Mouse (Mus musculus): ENCODE measurements around the gene Ripk1.
"Not testable (repeated sequence)": the region's sequence is repeated elsewhere in the genome, so short reads cannot be mapped to it uniquely, and the experiment has no call there.

GRCm38 (mm10) chr13:34074441-34074840 is 72.3 kb downstream of the Ripk1 start:
- TF ChIP-seq USF2 (IDR thresholded peaks at IDR 0.05; ENCODE audit: borderline replicate concordance in 1 of 2, insufficient read depth in 1 of 2, low read depth in 1 of 2, low read length in 2 of 2); ZNF384 (IDR thresholded peaks at IDR 0.05; ENCODE audit: low read depth, low read length): not testable (repeated sequence)

Measured in MEL (cell line).